Mouse (Mus musculus) midbrain, postnatal 0 days (tissue): ENCODE results near the gene Fam206a. TPM values are rescaled to one million over a fixed set of nuclear protein-coding genes. Genes with fewer than 3 reads are reported as not detected.
A peak's percentile ranks its signal among the peaks of the same experiment; 100 is the strongest.

Experiments used
- ATAC-seq: fragments of 200-750 bp; cut with Nextera tagmentation; 2 replicates; pipeline ENCODE4 v1.8.0; 2017; ENCODE audit warnings: moderate number of reproducible peaks, mild to moderate bottlenecking, moderate TSS enrichment, moderate library complexity; ENCODE audit not compliant: low FRiP score
- DNase-seq: peaks from one replicate; pipeline ENCODE4 v3.0.0-alpha.2; 2015; ENCODE audit warnings: low spot score
- H3K27ac ChIP-seq: fragments of 300-500 bp; sonication (generic); 2 replicates; pipeline ENCODE4 v1.5.1; 2014; ENCODE audit warnings: low read depth, mild to moderate bottlenecking, low read length, mixed read lengths
- H3K27me3 ChIP-seq: fragments of 300-500 bp; sonication (generic); 2 replicates; pipeline ENCODE4 v1.6.1; 2014; ENCODE audit warnings: low read length, control low read depth, mixed read lengths; ENCODE audit not compliant: insufficient read depth
- H3K36me3 ChIP-seq: fragments of 300-500 bp; sonication (generic); 2 replicates; pipeline ENCODE4 v1.6.1; 2014; ENCODE audit warnings: low read length, control low read depth, mixed read lengths; ENCODE audit not compliant: insufficient read depth
- H3K4me1 ChIP-seq: fragments of 300-500 bp; sonication (generic); 2 replicates; pipeline ENCODE4 v1.6.1; 2014; ENCODE audit warnings: mild to moderate bottlenecking, control low read depth, antibody characterized with exemption, low read length, mixed read lengths; ENCODE audit not compliant: insufficient read depth
- H3K4me2 ChIP-seq: fragments of 300-500 bp; sonication (generic); 2 replicates; pipeline ENCODE4 v1.6.1; 2014; ENCODE audit warnings: low read depth, mild to moderate bottlenecking, low read length, mixed read lengths; ENCODE audit not compliant: poor library complexity, severe bottlenecking
- H3K4me3 ChIP-seq: fragments of 300-500 bp; sonication (generic); 2 replicates; pipeline ENCODE4 v1.5.1; 2014; ENCODE audit warnings: low read depth, mild to moderate bottlenecking, low read length, moderate library complexity
- H3K9ac ChIP-seq: fragments of 300-500 bp; sonication (generic); replicated peaks from 2 replicates; pipeline ENCODE4 v1.6.1; 2014; ENCODE audit warnings: mild to moderate bottlenecking, low read length, moderate library complexity, mixed read lengths; ENCODE audit not compliant: poor library complexity, severe bottlenecking
- H3K9me3 ChIP-seq: fragments of 300-500 bp; sonication (generic); 2 replicates; pipeline ENCODE4 v1.6.1; 2016; ENCODE audit warnings: low read length, control low read depth
- CTCF ChIP-seq: IDR thresholded peaks from 2 replicates; pipeline ENCODE4 v1.5.1; 2016; ENCODE audit warnings: antibody characterized with exemption, mild to moderate bottlenecking
- WGBS: fragments of 180-500 bp; shearing (Covaris S2); extraction: QIAGEN DNeasy Blood & Tissue Kit; methylation state at CpG from one replicate; pipeline ENCODE4 v1.1.7; 2014; 5-methylcytosine and 5-hydroxymethylcytosine counted together
- polyA plus RNA-seq: library from polyadenylated mRNA; unstranded; fragments of >200 nt; fragmentation: Nextera tagmentation; extraction: Ambion mirVana; gene quantifications from 2 replicates; pipeline ENCODE4 v1.2.1, GENCODE M21; 2015
- total RNA-seq: library from RNA; depleted of rRNA; stranded (reverse); fragments of >200 nt; gene quantifications from 2 replicates; pipeline ENCODE4 v1.2.3, GENCODE M21; 2014

The Fam206a gene
- total and polyA plus RNA-seq, 2 experiments from 2014 or later, result 7.5 to 10.6 TPM

DNA sequence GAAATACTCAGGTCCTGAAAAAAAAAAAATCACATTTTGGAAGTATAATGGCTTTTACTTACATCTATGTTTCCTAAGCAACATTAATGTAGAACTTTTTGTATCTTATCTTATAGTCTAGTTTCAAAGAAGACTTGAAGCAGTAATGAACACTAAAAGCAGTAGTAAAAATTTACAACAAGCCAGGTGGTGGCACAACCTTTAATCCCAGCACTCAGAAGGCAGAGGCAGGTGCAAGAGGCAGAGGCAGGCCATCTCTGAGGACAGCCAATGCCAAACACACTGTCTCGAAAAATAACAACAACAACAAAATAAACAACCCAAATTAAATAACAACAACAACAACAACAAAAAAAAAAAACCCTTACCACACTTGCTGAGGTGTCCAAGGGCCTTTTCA lies 31.1 kb upstream of the Fam206a start:
- DNase-seq (no peak), ATAC-seq (no peak)
- H3K27ac ChIP-seq, result no peak overlapping the region
- no peak overlapping the region for H3K4me3 ChIP-seq
- TF ChIP-seq CTCF, result no peak
- WGBS, result 88% methylated on average over 1 of the region's 1 CpGs
- no peaks in the 10 kb centered on the region for H3K4me1 ChIP-seq
- peaks cover 78% of the 10 kb centered on the region for H3K36me3 ChIP-seq
- H3K4me2 ChIP-seq, result no peak overlapping the region
- H3K9ac ChIP-seq, result no peak overlapping the region
- H3K27me3 ChIP-seq, result no peaks in the 10 kb centered on the region
- no peaks in the 10 kb centered on the region for H3K9me3 ChIP-seq

DNA sequence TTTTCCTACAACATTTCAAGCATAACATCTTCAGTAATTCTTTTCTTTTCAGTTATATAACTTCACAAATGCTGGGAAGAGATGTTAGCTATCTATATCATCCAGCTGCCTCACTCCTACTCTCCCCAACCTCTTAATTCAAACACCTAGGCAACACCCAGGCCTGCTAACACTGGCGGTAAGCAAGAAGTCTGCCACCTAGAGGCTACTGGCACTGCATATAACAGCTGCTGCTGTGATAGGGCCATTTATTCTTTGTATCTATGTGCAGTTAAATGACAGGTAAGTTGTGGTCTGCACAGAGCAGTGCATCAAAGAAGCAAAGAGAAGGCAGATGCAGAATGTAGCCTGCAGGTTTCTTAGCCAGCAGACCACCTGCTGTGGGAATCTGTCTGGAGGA lies 10.8 kb upstream of the Fam206a start:
- WGBS, result 35% methylated on average over 1 of the region's 1 CpGs
- ATAC-seq, result peak; percentile 62; the same call in 1 of the 2 replicates
- peak; percentile 57 for DNase-seq
- TF ChIP-seq CTCF, result peak; percentile 71
- Histone ChIP-seq H3K27ac (no peak overlapping the region), H3K4me1 (no peaks in the 10 kb centered on the region), H3K9me3 (no peaks in the 10 kb centered on the region), H3K9ac (no peak overlapping the region), H3K4me3 (no peak overlapping the region), H3K36me3 (peaks cover 76% of the 10 kb centered on the region), H3K4me2 (no peak overlapping the region), H3K27me3 (no peaks in the 10 kb centered on the region)

DNA sequence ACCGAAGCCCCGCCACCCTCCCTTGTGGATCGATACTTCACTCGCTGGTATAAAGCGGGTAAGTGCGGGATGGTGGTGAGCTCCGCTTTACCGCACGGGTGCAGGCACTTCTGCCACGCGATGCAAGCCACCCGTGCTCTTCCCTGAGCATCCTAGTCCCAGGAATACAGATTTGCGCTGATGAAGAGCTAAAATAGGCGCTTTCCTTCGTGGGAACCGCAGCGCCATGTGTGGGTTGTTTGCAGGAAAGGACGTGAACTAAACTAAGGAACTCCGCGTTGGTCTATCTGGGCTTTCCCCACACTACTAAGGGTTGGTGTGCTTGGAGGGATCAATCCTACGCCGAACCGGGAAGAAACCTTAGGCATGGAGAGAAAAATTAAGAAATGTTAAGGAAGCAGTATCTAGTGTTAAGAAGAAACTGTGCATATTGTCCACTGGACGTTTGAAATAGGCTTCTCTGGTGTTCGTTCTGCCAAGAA lies 565 bp downstream of the Fam206a start:
- TF ChIP-seq CTCF, result no peak
- Histone ChIP-seq H3K27ac (peak overlapping the region; percentile 86), H3K4me1 (peaks cover 17% of the 10 kb centered on the region), H3K4me2 (peak overlapping the region; percentile 76), H3K9ac (peak overlapping the region; percentile 83), H3K9me3 (no peaks in the 10 kb centered on the region), H3K27me3 (no peaks in the 10 kb centered on the region), H3K4me3 (peak overlapping the region; percentile 87), H3K36me3 (peaks cover 27% of the 10 kb centered on the region; the same call in 1 of the 2 replicates)
- ATAC-seq (peak; percentile 41; the same call in 1 of the 2 replicates), DNase-seq (no peak)
- WGBS, result under 1% methylated on average over 25 of the region's 25 CpGs

DNA sequence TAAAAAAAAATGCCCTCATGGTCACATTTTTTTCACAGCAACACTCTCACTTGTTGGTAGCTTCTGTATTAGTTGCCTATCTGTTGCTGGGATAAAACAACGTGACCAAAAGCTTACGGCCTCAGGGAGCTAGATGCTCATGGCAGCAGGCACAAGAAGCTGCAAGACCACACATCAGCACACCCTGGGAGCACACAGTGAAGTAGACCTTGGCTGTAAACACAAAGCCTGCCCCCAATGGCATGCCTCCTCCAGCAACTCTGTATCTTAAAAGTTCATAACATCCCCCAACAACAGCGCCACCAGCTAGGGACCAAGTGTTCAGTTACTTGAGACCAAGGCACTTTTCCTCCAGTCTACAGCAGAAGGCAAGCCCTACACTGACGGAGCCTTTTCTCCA lies 6.9 kb downstream of the Fam206a start:
- DNase-seq (no peak), ATAC-seq (no peak)
- no peak for TF ChIP-seq CTCF
- Histone ChIP-seq H3K4me2 (no peak overlapping the region), H3K36me3 (peaks cover 37% of the 10 kb centered on the region), H3K4me1 (no peaks in the 10 kb centered on the region), H3K4me3 (no peak overlapping the region), H3K9ac (no peak overlapping the region), H3K27ac (no peak overlapping the region), H3K27me3 (no peaks in the 10 kb centered on the region), H3K9me3 (no peaks in the 10 kb centered on the region)
- 77% methylated on average over 4 of the region's 4 CpGs for WGBS

DNA sequence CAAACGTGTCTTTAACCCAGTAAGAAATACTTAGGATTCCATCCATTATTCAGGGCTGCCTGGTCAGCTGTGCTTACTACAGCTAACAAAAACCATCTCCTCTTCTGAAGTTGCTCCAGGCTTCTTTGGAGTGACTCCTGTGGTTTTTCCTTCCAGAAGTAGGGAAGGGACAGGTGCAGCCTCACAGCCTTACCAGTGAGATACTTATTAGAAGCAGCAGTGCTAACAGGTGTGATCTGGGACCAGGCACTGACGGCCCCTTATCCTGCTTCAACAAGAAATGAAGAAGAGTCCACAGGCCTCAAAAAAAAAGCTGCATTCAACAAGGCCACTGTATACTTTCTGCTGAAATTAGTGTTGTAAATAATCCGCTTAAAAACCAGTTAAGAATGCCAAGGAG lies 9.5 kb downstream of the Fam206a start:
- H3K27me3 ChIP-seq, result no peaks in the 10 kb centered on the region
- no peak for DNase-seq
- H3K36me3 ChIP-seq, result peaks cover 36% of the 10 kb centered on the region
- no peak overlapping the region for H3K4me2 ChIP-seq
- TF ChIP-seq CTCF, result no peak
- no peak overlapping the region for H3K27ac ChIP-seq
- 60% methylated on average over 3 of the region's 3 CpGs for WGBS
- no peaks in the 10 kb centered on the region for H3K4me1 ChIP-seq
- no peak for ATAC-seq
- H3K4me3 ChIP-seq, result no peak overlapping the region
- H3K9ac ChIP-seq, result no peak overlapping the region
- H3K9me3 ChIP-seq, result no peaks in the 10 kb centered on the region

DNA sequence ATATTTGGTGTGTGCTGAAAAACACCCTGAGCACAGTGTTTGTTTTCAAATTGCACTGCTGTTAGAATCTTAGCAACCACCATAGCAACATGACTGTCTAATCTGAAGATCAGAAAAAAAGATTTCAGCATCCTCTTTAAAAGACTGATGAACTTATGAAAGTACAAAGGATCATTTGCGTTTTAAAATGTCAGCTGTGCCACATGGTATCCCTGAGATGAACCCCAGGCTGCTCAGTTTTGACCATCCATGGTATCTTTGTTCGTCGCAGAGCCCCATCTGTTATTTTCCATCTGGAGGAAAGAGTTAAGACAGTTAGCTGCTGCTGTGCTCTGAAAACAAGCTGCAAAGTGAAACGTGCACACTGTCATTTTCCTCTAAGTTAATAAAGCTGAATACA lies 10.0 kb downstream of the Fam206a start:
- Histone ChIP-seq H3K9ac (no peak overlapping the region), H3K4me2 (no peak overlapping the region), H3K4me1 (no peaks in the 10 kb centered on the region), H3K9me3 (no peaks in the 10 kb centered on the region), H3K4me3 (no peak overlapping the region), H3K27me3 (no peaks in the 10 kb centered on the region), H3K27ac (no peak overlapping the region), H3K36me3 (peaks cover 37% of the 10 kb centered on the region)
- 77% methylated on average over 4 of the region's 4 CpGs for WGBS
- no peak for TF ChIP-seq CTCF
- DNase-seq (no peak), ATAC-seq (no peak)
